In genomic region chr6:23272979-23273378, GRCm38 (mm10) we compare ENCODE assay signal across 17 mouse cellular contexts. TPM values are rescaled to one million over a fixed set of nuclear protein-coding genes. Genes with fewer than 3 reads are reported as not detected.
DNase-seq lines count a peak whose midpoint lies in the region; ATAC-seq lines count a peak whose summit lies in the region.
"Had no signal": no experiment of that assay in that cellular context is flagged by ENCODE, and none has a peak within 500 bp of the region (broad histone marks: within the 10 kb centered on the region; RNA-seq: fewer than 3 reads in every experiment).

No protein-coding gene starts in this region.

- H3K9ac ChIP-seq in embryonic facial prominence, embryonic 13.5 days: no peak overlapping the region
- H3K9ac ChIP-seq in hindbrain, embryonic 14.5 days: no peak overlapping the region
- H3K9ac ChIP-seq in midbrain, embryonic 15.5 days: no peak overlapping the region
- H3K9ac ChIP-seq in intestine, embryonic 15.5 days: no peak overlapping the region
- H3K9ac ChIP-seq: embryonic facial prominence, embryonic 15.5 days; stomach, embryonic 15.5 days had no signal

- ATAC-seq in embryonic facial prominence, embryonic 13.5 days (ENCODE audit: insufficient number of reproducible peaks, insufficient read depth, low FRiP score, low TSS enrichment, low read depth): no peak
- peak; percentile 46; the same call in 1 of the 2 replicates for ATAC-seq in hindbrain, embryonic 14.5 days (ENCODE audit: low FRiP score)
- ATAC-seq in midbrain, embryonic 15.5 days (replicated peaks): peak; percentile 78; the same call in 1 of the 2 replicates
- no peak for ATAC-seq in intestine, embryonic 15.5 days

- no peak overlapping the region for H3K27ac ChIP-seq in embryonic facial prominence, embryonic 13.5 days
- H3K27ac ChIP-seq in hindbrain, embryonic 14.5 days: no peak overlapping the region
- no peak overlapping the region for H3K27ac ChIP-seq in midbrain, embryonic 15.5 days
- no peak overlapping the region for H3K27ac ChIP-seq in intestine, embryonic 15.5 days
- H3K27ac ChIP-seq: embryonic facial prominence, embryonic 15.5 days; stomach, embryonic 15.5 days had no signal

- no peak overlapping the region for H3K4me3 ChIP-seq in embryonic facial prominence, embryonic 13.5 days
- no peak overlapping the region for H3K4me3 ChIP-seq in hindbrain, embryonic 14.5 days (replicated peaks; ENCODE audit: low read length)
- no peak overlapping the region for H3K4me3 ChIP-seq in midbrain, embryonic 15.5 days
- no peak overlapping the region for H3K4me3 ChIP-seq in intestine, embryonic 15.5 days (replicated peaks)
- H3K4me3 ChIP-seq: embryonic facial prominence, embryonic 15.5 days; stomach, embryonic 15.5 days had no signal

- intact Hi-C loops in gastrocnemius, postnatal 14 days (cut with DNase I; ENCODE audit: low total_unique reads): no loop called here
- intact Hi-C loops in left cerebral cortex, postnatal 14 days (cut with DNase I): no loop called here

- H3K9me3 ChIP-seq in embryonic facial prominence, embryonic 13.5 days: no peaks in the 10 kb centered on the region
- no peaks in the 10 kb centered on the region for H3K9me3 ChIP-seq in hindbrain, embryonic 14.5 days (ENCODE audit: control insufficient read depth, low read length)
- H3K9me3 ChIP-seq in midbrain, embryonic 15.5 days: no peaks in the 10 kb centered on the region
- H3K9me3 ChIP-seq in intestine, embryonic 15.5 days: no peaks in the 10 kb centered on the region
- H3K9me3 ChIP-seq: embryonic facial prominence, embryonic 15.5 days; stomach, embryonic 15.5 days had no signal

- H3K36me3 ChIP-seq in embryonic facial prominence, embryonic 13.5 days: no peaks in the 10 kb centered on the region
- H3K36me3 ChIP-seq in hindbrain, embryonic 14.5 days (replicated peaks; ENCODE audit: control insufficient read depth, insufficient read depth): no peaks in the 10 kb centered on the region
- H3K36me3 ChIP-seq in midbrain, embryonic 15.5 days (replicated peaks): no peaks in the 10 kb centered on the region
- H3K36me3 ChIP-seq in intestine, embryonic 15.5 days: no peaks in the 10 kb centered on the region
- H3K36me3 ChIP-seq: embryonic facial prominence, embryonic 15.5 days; stomach, embryonic 15.5 days had no signal

- 0 out of 2 replicates have a peak overlapping the region, but pooled peaks have one; percentile 18 for H3K4me2 ChIP-seq in embryonic facial prominence, embryonic 13.5 days
- H3K4me2 ChIP-seq in hindbrain, embryonic 14.5 days (replicated peaks): peak overlapping the region; percentile 17; the same call in 1 of the 2 replicates
- peak overlapping the region; percentile 5; the same call in 1 of the 2 replicates for H3K4me2 ChIP-seq in midbrain, embryonic 15.5 days
- no peak overlapping the region for H3K4me2 ChIP-seq in intestine, embryonic 15.5 days (replicated peaks)
- H3K4me2 ChIP-seq: embryonic facial prominence, embryonic 15.5 days; stomach, embryonic 15.5 days had no signal

- 2% methylated on average over 11 of the region's 11 CpGs for WGBS in embryonic facial prominence, embryonic 13.5 days
- WGBS in hindbrain, embryonic 14.5 days: 3% methylated on average over 11 of the region's 11 CpGs
- WGBS in midbrain, embryonic 15.5 days: 2% methylated on average over 11 of the region's 11 CpGs
- WGBS in intestine, embryonic 15.5 days: 6% methylated on average over 11 of the region's 11 CpGs

- peak; percentile 21 for DNase-seq in ES-CJ7 (ENCODE audit: low read depth, low spot score)
- no peak for DNase-seq in hindbrain, embryonic 14.5 days (ENCODE audit: low spot score)
- DNase-seq in frontal cortex, postnatal 14 days (ENCODE audit: low spot score in 2 of 2): no peak
- DNase-seq in gastrocnemius, postnatal 14 days: no peak
- DNase-seq in left cerebral cortex, postnatal 14 days (ENCODE audit: low spot score in 2 of 2): no peak
- DNase-seq: layer of hippocampus, adult 9-11 months; right cerebral cortex, postnatal 25 days had no signal

- peaks cover 44% of the 10 kb centered on the region for H3K27me3 ChIP-seq in embryonic facial prominence, embryonic 13.5 days
- H3K27me3 ChIP-seq in hindbrain, embryonic 14.5 days (ENCODE audit: control insufficient read depth, insufficient read depth, low read length): peaks cover 91% of the 10 kb centered on the region
- peaks cover 74% of the 10 kb centered on the region for H3K27me3 ChIP-seq in midbrain, embryonic 15.5 days (replicated peaks)
- H3K27me3 ChIP-seq in intestine, embryonic 15.5 days (replicated peaks): peaks cover 5% of the 10 kb centered on the region

- 0 out of 2 replicates have a peak, but pooled peaks cover 3% of the 10 kb centered on the region for H3K4me1 ChIP-seq in embryonic facial prominence, embryonic 13.5 days
- 0 out of 2 replicates have a peak, but pooled peaks cover 6% of the 10 kb centered on the region for H3K4me1 ChIP-seq in hindbrain, embryonic 14.5 days (replicated peaks; ENCODE audit: control insufficient read depth, insufficient read depth, low read length)
- H3K4me1 ChIP-seq in midbrain, embryonic 15.5 days: peaks cover 5% of the 10 kb centered on the region; the same call in 1 of the 2 replicates
- H3K4me1 ChIP-seq in intestine, embryonic 15.5 days (replicated peaks): no peaks in the 10 kb centered on the region
- H3K4me1 ChIP-seq: embryonic facial prominence, embryonic 15.5 days had no signal

RNA-seq across cellular contexts. Expression of gene Fezf1, which starts 24.8 kb away (rescaled TPM):
- polyA plus RNA-seq in embryonic facial prominence, embryonic 13.5 days (2015; fragmentation: Nextera tagmentation; extraction: Ambion mirVana): 9.3 and 19.0 TPM in 2 replicates
- polyA plus RNA-seq in hindbrain, embryonic 14.5 days (2014; fragmentation: Nextera tagmentation; extraction: Ambion mirVana): not detected in 2 replicates
- polyA plus RNA-seq in midbrain, embryonic 15.5 days (2015; fragmentation: Nextera tagmentation; extraction: Ambion mirVana): 2.2 and 6.3 TPM in 2 replicates
- not detected in 2 replicates for polyA plus RNA-seq in intestine, embryonic 15.5 days (2015; fragmentation: Nextera tagmentation; extraction: Ambion mirVana)
- not detected for total RNA-seq in gastrocnemius, postnatal 14 days (2021)
- total RNA-seq in left cerebral cortex, postnatal 14 days (2021): under 1 TPM; 0.24 to 0.49 TPM
- total RNA-seq: gastrocnemius, adult 8-10 months; liver, adult 2 months; MEL had no signal
- polyA plus RNA-seq: heart, postnatal 0 days; kidney, embryonic 14.5 days; liver, adult 2 months; stomach, embryonic 15.5 days had no signal

Comparison
In these comparisons a context has a peak if more than half of its experiments do, and no peak if none do; other contexts are left out.
1. ATAC-seq: peak in hindbrain, embryonic 14.5 days (single experiment) and midbrain, embryonic 15.5 days (single experiment); none in embryonic facial prominence, embryonic 13.5 days (single experiment) and intestine, embryonic 15.5 days (single experiment).